Mouse (Mus musculus) brain, embryonic 14.5 days (tissue): ENCODE measurements around the gene Runx2.

Experiments
- CTCF ChIP-seq: fragments of 200-500 bp; IDR thresholded peaks from 2 replicates; pipeline ENCODE4 v1.5.1; 2012; ENCODE audit warnings: inconsistent platforms, mild to moderate bottlenecking, moderate library complexity, borderline replicate concordance; ENCODE audit not compliant: insufficient read depth, insufficient read length; ENCODE audit errors: extremely low read depth
- POLR2A ChIP-seq: fragments of 200-500 bp; IDR thresholded peaks from 2 replicates; pipeline ENCODE4 v1.6.1; 2012; ENCODE audit warnings: mild to moderate bottlenecking, inconsistent platforms, borderline replicate concordance; ENCODE audit not compliant: poor library complexity, insufficient read depth, insufficient read length, severe bottlenecking; ENCODE audit errors: extremely low read depth

- TF ChIP-seq POLR2A (no peak), CTCF (peak; percentile 47; the same call in 1 of the 2 replicates)
Measured at GRCm38 (mm10) chr17:44743780-44744179, 70.8 kb downstream of the Runx2 start.
